Mouse (Mus musculus) macrophage (primary cell): ENCODE measurements around the gene Epb41l4b. TPM values are rescaled to one million over a fixed set of nuclear protein-coding genes. Genes with fewer than 3 reads are reported as not detected.

Experiments
- H3K27ac ChIP-seq: fragments of 350-480 bp; formaldehyde crosslinking; 2 replicates; pipeline ENCODE4 v1.9.0; 2021
- H3K36me3 ChIP-seq: fragments of 350-480 bp; formaldehyde crosslinking; 2 replicates; pipeline ENCODE4 v1.9.0; 2021; ENCODE audit errors: inconsistent target
- H3K4me3 ChIP-seq: fragments of 350-480 bp; formaldehyde crosslinking; 2 replicates; pipeline ENCODE4 v1.9.0; 2021; ENCODE audit errors: inconsistent target
- H3K79me2 ChIP-seq: fragments of 350-480 bp; formaldehyde crosslinking; 2 replicates; pipeline ENCODE4 v1.9.0; 2021; ENCODE audit errors: inconsistent target
- WGBS: methylation state at CpG from one replicate; pipeline ENCODE4 v1.1.7; 2026; ENCODE audit warnings: inconsistent platforms; ENCODE audit not compliant: missing documents; 5-methylcytosine and 5-hydroxymethylcytosine counted together
- polyA plus RNA-seq: library from polyadenylated mRNA; stranded (reverse); fragments of 250-400 nt; gene quantifications from 3 replicates; pipeline ENCODE4 v1.2.4, GENCODE M21; 2018; ENCODE audit warnings: inconsistent platforms

The Epb41l4b gene
- polyA plus RNA-seq, 1 experiment from 2014 or later: not detected

DNA sequence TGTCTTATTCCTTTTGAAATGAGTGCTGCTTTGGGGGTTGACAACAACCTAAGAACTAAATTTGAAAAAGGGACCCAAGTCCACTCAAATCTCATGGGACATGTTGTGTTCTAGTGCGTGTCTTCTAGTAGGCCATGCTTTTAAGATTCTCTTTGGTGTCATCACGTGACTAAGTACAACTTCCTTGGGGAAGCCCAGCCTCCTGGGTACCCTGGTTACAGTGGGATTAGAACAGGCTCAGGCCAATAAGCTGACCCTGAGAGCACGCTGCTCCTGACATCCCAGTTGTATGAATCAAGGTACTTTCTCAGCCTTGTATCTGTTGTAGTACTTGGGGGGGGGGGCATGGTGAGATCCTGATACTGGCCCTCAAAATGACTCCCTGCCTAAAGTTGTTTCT is 191.5 kb downstream of the Epb41l4b start:
- 95% methylated on average over 3 of the region's 3 CpGs for WGBS
- Histone ChIP-seq H3K79me2 (no peaks in the 10 kb centered on the region), H3K36me3 (no peaks in the 10 kb centered on the region), H3K27ac (no peak overlapping the region), H3K4me3 (no peak overlapping the region)

- no peaks in the 10 kb centered on the region for H3K36me3 ChIP-seq
- peaks cover 19% of the 10 kb centered on the region for H3K79me2 ChIP-seq
- H3K4me3 ChIP-seq: no peak overlapping the region
- no peak overlapping the region for H3K27ac ChIP-seq
- WGBS: 39% methylated on average over 6 of the region's 6 CpGs
These were observed 193.7 kb downstream of the Epb41l4b start for GRCm38 (mm10) chr4:56949494-56949893.

DNA sequence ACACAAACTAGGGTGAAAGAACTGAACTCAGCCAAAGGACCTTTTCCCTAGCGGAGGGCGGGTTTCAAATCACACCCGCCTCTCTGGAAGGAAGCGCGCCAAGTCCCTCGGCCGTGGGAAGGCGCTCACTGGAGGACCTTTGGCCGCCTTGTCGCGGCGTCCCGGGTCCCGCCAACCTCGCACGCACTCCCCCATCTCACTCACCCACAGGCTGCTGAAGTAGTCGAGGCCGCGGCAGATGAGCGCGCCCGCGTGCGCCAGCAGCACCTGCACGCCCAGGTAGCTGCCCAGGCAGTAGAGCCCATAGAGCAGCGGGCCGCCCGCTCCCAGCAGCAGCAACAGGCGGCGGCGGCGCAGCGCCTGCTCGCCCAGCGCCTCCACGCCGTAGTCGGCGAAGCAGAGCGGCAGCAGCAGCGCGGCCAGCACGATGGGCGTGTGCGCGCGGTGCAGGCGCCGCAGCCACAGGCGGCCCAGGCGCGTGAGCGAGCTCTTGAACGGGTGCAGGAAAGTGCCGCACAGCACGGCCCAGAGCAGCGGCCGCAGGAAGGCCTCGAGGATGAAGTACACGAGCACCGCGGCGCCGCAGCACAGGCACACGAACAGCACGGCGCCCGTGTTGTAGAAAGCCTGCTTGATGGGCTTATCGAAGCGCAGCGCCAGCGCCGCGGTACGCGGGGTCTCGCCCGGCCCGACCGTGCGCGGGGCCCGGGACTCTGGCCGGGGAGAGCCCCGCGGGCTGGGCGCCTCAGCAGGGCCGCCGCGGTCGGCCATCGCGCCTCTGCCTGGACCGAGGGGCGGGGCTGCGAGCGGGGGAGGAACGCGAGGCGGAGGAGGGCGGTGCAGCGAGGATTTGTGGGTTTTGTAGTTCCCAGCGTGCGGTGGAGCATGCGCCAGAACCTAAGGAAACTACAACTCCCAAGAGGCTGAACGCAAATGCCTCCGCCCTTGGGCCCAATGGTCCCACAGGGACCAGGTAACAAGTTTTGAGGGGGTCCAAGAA is 196.3 kb downstream of the Epb41l4b start, which contains the start of gene Tmem245:
Tmem245 (minus strand) TSS at position 797 of the 1,000 bp plus-strand sequence.
- WGBS: under 1% methylated on average over 99 of the region's 107 CpGs

GRCm38 (mm10) chr4:56946180-56946579 is 197.1 kb downstream of the Epb41l4b start:
- Histone ChIP-seq H3K27ac (no peak overlapping the region), H3K79me2 (peaks cover 52% of the 10 kb centered on the region), H3K4me3 (peak overlapping the region; percentile 49), H3K36me3 (no peaks in the 10 kb centered on the region)
- WGBS: 6% methylated on average over 14 of the region's 14 CpGs

More for the DNA sequence above, 196.3 kb downstream of the Epb41l4b start, which contains the start of gene Tmem245:
- peak within 1 kb of the TSS; percentile 49 for H3K4me3 ChIP-seq
- peaks cover 44% of the 10 kb centered on the region for H3K79me2 ChIP-seq
- no peaks in the 10 kb centered on the region for H3K36me3 ChIP-seq
- H3K27ac ChIP-seq: no peak within 1 kb of the TSS

DNA sequence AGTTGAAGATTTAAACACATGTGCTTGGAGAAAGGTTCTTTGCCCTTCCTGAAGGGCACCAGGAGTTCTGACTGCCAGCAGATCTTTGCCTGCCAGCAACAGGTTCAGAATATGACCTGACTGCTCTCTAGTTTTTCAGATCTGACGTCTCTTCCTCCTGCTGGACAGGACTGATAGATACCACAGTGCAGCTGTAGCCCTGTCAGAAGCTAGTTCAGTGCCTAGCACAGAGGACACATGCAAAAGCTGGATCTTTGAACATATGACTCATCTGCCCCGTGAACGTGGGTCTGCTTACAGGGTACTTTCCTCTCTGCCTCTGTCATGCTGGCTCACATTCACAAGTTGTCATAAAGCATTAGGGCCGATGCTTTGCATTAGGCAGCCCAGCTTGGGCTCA is 199.0 kb downstream of the Epb41l4b start:
- no peak overlapping the region for H3K27ac ChIP-seq
- H3K4me3 ChIP-seq: no peak overlapping the region
- WGBS: 78% methylated on average over 4 of the region's 4 CpGs
- peaks cover 71% of the 10 kb centered on the region for H3K79me2 ChIP-seq
- no peaks in the 10 kb centered on the region for H3K36me3 ChIP-seq

- WGBS: 67% methylated on average over 1 of the region's 1 CpGs
- H3K27ac ChIP-seq: no peak overlapping the region
- H3K4me3 ChIP-seq: no peak overlapping the region
- H3K79me2 ChIP-seq: peaks cover 81% of the 10 kb centered on the region
- no peaks in the 10 kb centered on the region for H3K36me3 ChIP-seq
These were observed 200.0 kb downstream of the Epb41l4b start for GRCm38 (mm10) chr4:56943258-56943657.

GRCm38 (mm10) chr4:56942567-56942966 is 200.7 kb downstream of the Epb41l4b start:
- Histone ChIP-seq H3K4me3 (no peak overlapping the region), H3K79me2 (peaks cover 88% of the 10 kb centered on the region), H3K36me3 (no peaks in the 10 kb centered on the region), H3K27ac (no peak overlapping the region)
- WGBS: 100% methylated on average over 1 of the region's 1 CpGs

Other genes starting within 250 kb of the Epb41l4b start
- 6.2 to 12.1 TPM (median 8.7 TPM) in 3 replicates for gene Tmem245, start 196.0 kb downstream of the Epb41l4b start, polyA plus RNA-seq
- gene Frrs1l, start 153.0 kb downstream of the Epb41l4b start, polyA plus RNA-seq: not detected in 3 replicates
- 0.07 to 0.27 TPM (median 0.09 TPM) in 3 replicates for gene Ptpn3, start 158.4 kb upstream of the Epb41l4b start, polyA plus RNA-seq